Mouse (Mus musculus) cerebellum, adult 9-11 months (tissue): ENCODE data around the gene Frrs1l.

ENCODE experiments used
- DNase-seq: peaks from one replicate; pipeline ENCODE4 v3.0.0; 2022

Frrs1l gene

DNA sequence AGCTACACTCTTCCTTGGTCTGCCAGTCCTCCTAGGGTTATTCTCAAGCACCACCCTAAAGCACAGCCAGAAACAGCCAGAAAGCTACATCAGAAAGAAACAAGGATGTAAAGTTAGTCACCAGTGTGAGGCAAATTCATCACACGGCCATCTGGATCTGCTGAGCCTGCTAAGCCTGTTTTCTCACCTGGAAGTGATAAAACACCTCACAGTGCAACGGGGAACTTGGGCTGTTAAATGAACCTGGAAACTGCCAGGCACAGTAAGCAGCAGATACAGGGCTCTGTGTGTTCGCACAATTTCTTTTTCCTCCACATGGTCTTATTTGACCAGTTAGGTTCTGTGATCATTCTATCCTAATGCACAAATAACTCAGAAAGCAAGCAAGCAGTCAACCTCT is 80.6 kb downstream of the Frrs1l start:
- no peak for DNase-seq

GRCm38 (mm10) chr4:56907671-56908070 is 82.5 kb downstream of the Frrs1l start:
- DNase-seq = no peak
